Mouse (Mus musculus) small intestine, adult 2 months (tissue): ENCODE measurements at regions not wholly inside any gene's neighbourhood (a gene's known extent, or its start where the extent isn't known, plus 50 kb on each side); places are given as distances from the start of the nearest gene placed in this dataset.

ENCODE experiments used
- H3K27ac ChIP-seq: fragments of 200-500 bp; 2 replicates; pipeline ENCODE4 v1.5.1; 2012; ENCODE audit warnings: low read depth, low read length, control low read depth, inconsistent platforms; ENCODE audit not compliant: insufficient read depth
- H3K27me3 ChIP-seq: fragments of 200-500 bp; 2 replicates; pipeline ENCODE4 v1.6.1; 2012; ENCODE audit warnings: mild to moderate bottlenecking, moderate library complexity, low read length, inconsistent platforms; ENCODE audit not compliant: control insufficient read depth, insufficient read depth
- H3K36me3 ChIP-seq: fragments of 200-500 bp; 2 replicates; pipeline ENCODE4 v1.6.1; 2012; ENCODE audit warnings: mild to moderate bottlenecking, low read length, control low read depth, inconsistent platforms; ENCODE audit not compliant: control insufficient read depth, insufficient read depth
- H3K4me1 ChIP-seq: fragments of 200-500 bp; 2 replicates; pipeline ENCODE4 v1.6.1; 2012; ENCODE audit warnings: low read length, inconsistent platforms, mixed read lengths; ENCODE audit not compliant: control insufficient read depth, insufficient read depth, insufficient read length
- H3K4me3 ChIP-seq: fragments of 200-500 bp; 2 replicates; pipeline ENCODE4 v1.5.1; 2012; ENCODE audit warnings: low read depth, mild to moderate bottlenecking, control low read depth, inconsistent platforms, low read length, moderate library complexity
- CTCF ChIP-seq: fragments of 200-500 bp; IDR thresholded peaks from 2 replicates; pipeline ENCODE4 v1.5.1; 2012; ENCODE audit warnings: low read depth, mild to moderate bottlenecking, control low read depth, inconsistent platforms, low read length, moderate library complexity, mixed read lengths; ENCODE audit not compliant: insufficient replicate concordance, insufficient read length; ENCODE audit errors: extremely low read depth
- POLR2A ChIP-seq: fragments of 200-500 bp; IDR thresholded peaks from 2 replicates; pipeline ENCODE4 v1.6.1; 2012; ENCODE audit warnings: low read depth, mild to moderate bottlenecking, control low read depth, inconsistent platforms, low read length, moderate library complexity
- WGBS: fragments of 180-500 bp; shearing (Covaris S2); methylation state at CpG from one replicate; pipeline ENCODE4 v1.1.7; 2018; 5-methylcytosine and 5-hydroxymethylcytosine counted together

DNA sequence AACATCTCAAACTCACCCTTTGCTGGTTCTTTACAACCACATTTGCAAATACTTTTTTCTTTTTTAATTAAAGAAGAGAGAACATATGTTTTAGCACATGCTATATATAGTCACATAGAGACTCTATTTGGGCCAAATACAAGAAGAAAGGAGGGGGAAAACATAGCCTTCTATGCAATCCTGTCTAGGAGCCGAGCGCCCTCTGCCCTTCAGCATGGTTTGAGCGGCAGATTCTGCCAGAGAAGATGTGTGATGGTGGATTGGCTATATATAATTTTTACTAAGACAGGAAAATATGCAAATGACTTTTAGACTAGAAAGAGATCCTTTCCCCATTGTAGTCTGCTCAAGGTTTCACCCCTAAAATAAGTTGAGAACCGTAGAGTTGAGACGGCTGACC is 60.0 kb upstream of the Myom1 start:
- WGBS, result 91% methylated on average over 5 of the region's 5 CpGs
- no peaks in the 10 kb centered on the region for H3K4me1 ChIP-seq
- H3K4me3 ChIP-seq, result no peak overlapping the region
- TF ChIP-seq POLR2A, result no peak
- no peak for TF ChIP-seq CTCF
- no peaks in the 10 kb centered on the region for H3K27me3 ChIP-seq
- H3K27ac ChIP-seq, result no peak overlapping the region
- H3K36me3 ChIP-seq, result no peaks in the 10 kb centered on the region

DNA sequence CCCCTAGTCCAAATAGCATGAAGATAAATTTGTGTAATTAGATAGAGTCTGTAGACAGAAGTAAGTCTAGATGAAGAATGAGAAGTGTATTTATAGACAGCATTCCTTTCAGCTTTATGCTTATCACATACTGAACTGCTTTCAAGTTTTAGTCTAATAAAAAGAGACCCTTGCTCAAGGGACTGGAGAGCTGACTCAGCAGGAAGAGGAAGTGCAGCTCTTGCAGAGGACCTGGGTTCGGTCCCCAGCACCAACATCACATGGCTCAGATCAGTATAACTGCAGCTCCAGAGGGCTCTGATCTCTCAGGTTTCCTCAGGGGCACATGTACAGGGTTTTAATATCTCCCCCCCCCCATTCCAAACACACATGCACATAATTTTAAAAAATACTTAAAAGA is 68.2 kb upstream of the Myom1 start:
- 94% methylated on average over 1 of the region's 1 CpGs for WGBS
- Histone ChIP-seq H3K27me3 (no peaks in the 10 kb centered on the region), H3K36me3 (no peaks in the 10 kb centered on the region), H3K4me1 (no peaks in the 10 kb centered on the region), H3K27ac (no peak overlapping the region), H3K4me3 (no peak overlapping the region)
- TF ChIP-seq POLR2A (no peak), CTCF (no peak)

DNA sequence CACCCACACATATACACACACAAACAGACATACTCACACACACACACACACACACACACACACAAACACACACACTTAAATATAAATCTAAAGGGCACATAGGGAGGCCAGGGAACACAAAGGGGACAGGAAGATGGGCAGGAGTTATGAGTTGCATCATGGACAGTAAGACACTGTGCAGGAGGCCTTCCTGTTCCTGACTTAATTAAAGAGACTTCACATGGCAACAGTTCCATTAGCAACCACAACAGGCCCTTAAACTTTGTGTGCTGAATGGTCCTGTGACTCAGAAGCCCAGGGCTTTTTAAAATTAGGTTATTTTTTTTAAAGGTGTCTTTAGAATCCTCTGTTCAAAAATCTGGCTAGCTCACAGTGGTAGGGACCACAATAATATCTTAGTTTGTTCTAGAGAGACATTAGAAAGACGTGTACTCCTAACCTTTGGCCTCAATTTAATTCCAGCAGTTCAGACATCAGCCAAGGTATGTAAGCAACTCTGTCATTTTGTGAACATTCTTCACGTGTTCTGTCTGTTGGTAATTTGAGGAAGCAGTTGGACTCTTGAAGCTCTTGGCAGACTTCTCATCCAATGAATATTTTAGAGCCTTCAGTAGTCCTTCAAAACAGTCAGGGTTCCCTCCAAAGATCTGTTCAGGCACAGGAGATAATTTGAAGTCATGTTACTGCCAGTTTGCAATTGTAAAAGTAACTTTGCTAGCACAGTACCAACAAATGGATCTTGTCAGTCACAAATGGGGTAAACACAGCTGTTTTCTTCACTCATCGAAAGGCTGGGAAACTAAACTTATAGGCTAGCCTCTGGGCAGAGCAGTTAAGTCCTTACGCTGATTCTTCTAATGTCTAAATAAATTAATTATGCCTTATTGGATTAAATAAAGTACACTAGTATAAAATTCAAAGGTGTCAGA is 69.0 kb upstream of the Myom1 start:
- Histone ChIP-seq H3K27me3 (no peaks in the 10 kb centered on the region), H3K4me1 (no peaks in the 10 kb centered on the region), H3K27ac (no peak overlapping the region), H3K36me3 (no peaks in the 10 kb centered on the region), H3K4me3 (no peak overlapping the region)
- WGBS, result 44% methylated on average over 4 of the region's 4 CpGs
- TF ChIP-seq CTCF (no peak), POLR2A (no peak)

DNA sequence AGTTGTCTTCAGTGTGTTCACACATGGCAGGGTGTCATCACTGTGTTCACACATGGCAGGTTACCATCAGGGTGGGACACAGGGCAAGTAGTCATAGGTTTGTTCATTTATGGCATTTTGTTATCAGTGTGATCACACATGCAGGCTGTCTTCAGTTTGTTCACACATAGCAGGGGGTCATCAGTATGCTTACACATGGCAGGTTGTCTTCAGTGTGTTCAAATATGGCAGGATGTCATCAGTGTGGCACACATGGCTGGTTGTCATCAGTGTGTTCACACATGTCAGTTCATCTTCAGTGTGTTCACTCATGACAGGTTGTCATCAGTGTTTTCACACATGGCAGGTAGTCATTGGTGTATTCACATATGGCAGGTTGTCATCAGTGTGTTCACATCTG is 69.9 kb upstream of the Myom1 start:
- Histone ChIP-seq H3K4me3 (no peak overlapping the region), H3K4me1 (no peaks in the 10 kb centered on the region), H3K27ac (no peak overlapping the region), H3K36me3 (no peaks in the 10 kb centered on the region), H3K27me3 (no peaks in the 10 kb centered on the region)
- TF ChIP-seq CTCF (no peak), POLR2A (no peak)

DNA sequence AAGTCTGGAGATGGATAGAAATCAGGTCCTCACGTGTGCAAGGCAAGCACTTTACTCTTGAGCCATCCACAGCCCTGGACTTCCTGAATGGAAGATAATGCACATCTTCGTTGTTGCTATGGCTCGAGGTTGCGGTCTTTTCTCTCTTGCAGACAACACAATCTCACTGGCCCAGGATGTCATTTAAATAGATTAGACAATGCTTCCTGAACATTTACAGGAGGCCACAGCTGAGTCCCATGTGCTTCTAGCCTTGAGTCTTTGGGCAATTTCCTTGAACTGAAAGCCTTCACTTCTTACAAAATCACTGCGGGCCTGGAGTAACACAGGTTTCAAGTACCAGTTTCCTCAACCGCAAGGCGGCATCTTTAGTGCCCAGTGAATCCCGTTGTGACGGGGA is 71.8 kb upstream of the Myom1 start:
- H3K27me3 ChIP-seq, result no peaks in the 10 kb centered on the region
- no peak overlapping the region for H3K4me3 ChIP-seq
- H3K4me1 ChIP-seq, result no peaks in the 10 kb centered on the region
- WGBS, result 86% methylated on average over 9 of the region's 9 CpGs
- H3K36me3 ChIP-seq, result no peaks in the 10 kb centered on the region
- H3K27ac ChIP-seq, result no peak overlapping the region
- TF ChIP-seq POLR2A, result no peak
- TF ChIP-seq CTCF, result no peak

DNA sequence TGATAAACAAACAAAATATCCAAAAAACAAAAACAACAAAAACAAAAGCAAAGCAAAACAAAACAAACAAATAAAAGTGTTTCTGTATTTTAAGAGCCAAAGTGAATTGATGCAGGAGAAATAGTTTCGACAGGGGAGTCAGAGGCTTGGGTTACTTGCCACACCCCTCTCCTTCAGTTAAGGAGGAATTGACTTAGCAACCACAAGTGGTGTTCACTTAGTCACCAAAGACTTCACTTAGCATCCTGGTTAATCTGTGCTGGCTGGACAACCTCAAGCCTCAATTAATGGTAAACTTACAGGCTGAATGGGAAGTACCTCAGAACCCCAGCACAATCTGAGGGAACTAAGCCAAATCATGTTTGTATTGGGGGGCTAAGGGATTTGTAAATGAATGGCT is 72.9 kb upstream of the Myom1 start:
- Histone ChIP-seq H3K4me1 (no peaks in the 10 kb centered on the region), H3K27me3 (no peaks in the 10 kb centered on the region), H3K4me3 (no peak overlapping the region), H3K36me3 (no peaks in the 10 kb centered on the region), H3K27ac (no peak overlapping the region)
- TF ChIP-seq CTCF, result no peak
- WGBS, result 66% methylated on average over 1 of the region's 1 CpGs

DNA sequence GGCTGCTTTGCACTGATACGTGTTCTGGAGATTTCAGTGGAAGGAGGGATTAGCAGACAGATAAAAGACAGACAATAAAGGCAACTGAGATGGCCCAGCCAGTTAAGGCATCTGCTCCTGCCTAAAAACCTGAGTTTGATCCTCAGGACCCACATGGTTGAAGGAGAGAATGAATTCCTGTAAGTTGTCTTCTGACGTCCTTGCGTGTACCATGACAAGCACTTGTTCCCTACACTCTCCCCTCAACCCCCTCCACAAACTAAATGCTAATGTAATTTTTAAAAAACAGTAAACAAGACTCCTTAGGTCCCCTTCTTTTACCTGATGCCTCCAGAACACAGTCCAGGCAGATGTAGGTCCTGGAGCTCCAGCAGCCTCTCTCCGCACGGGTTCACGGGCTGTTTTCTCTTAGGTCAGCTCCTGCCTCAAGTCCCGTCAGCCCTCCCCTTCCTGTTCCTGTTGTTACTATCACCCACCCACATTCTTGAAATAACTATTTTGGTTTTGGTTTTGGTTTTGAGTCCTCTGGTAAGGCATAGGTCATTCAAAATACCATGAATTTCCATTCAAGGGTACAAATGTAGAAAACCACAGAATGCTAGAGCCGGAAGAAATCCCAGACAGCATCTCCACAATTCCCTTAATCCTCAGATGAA is 71.3 kb upstream of the Tgif1 start:
- peak overlapping the region; percentile 31 for H3K4me3 ChIP-seq
- H3K27me3 ChIP-seq, result no peaks in the 10 kb centered on the region
- H3K36me3 ChIP-seq, result no peaks in the 10 kb centered on the region
- H3K4me1 ChIP-seq, result no peaks in the 10 kb centered on the region
- no peak overlapping the region for H3K27ac ChIP-seq
- TF ChIP-seq CTCF, result no peak
- TF ChIP-seq POLR2A, result no peak
- 74% methylated on average over 8 of the region's 8 CpGs for WGBS
